Mouse (Mus musculus): Measurements from ENCODE around the gene Erbb4. TPM values are rescaled to one million over a fixed set of nuclear protein-coding genes. Genes with fewer than 3 reads are reported as not detected.
A peak's percentile ranks its signal among the peaks of the same experiment; 100 is the strongest.

The Erbb4 gene
- total and polyA plus RNA-seq, 2 experiments, result 0.50 to 2.9 TPM

DNA sequence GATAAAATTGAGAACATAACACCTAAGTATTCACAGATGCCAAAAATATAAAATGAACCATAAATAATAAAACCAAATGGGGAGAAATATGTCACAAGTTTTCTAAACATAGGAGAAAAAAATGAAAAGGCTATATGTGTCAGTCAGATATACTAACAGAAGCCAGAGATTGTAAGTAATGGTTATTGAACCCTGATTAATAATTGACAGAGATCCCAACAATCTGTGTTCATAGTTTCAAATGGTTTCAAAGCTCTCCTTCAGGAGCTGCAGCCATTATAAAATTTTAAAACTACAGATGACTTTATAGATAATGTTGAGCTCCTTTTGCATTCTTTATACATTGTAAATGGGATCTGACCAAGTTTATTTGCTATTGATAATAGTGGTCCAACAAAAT, 426.4 kb downstream of the Erbb4 start:
- no peak for TF ChIP-seq CTCF (IDR thresholded peaks at IDR 0.05; ENCODE audit: low read depth, low read length)
- no peak for TF ChIP-seq POLR2A (IDR thresholded peaks at IDR 0.05; ENCODE audit: extremely low read depth, insufficient read depth, low read length)
- no peak overlapping the region for H3K4me3 ChIP-seq (ENCODE audit: insufficient read depth, low read depth, low read length)
- H3K79me2 ChIP-seq (ENCODE audit: control insufficient read depth, insufficient read depth, low read length), result no peaks in the 10 kb centered on the region
- H3K36me3 ChIP-seq (ENCODE audit: control insufficient read depth, insufficient read depth, low read length), result no peaks in the 10 kb centered on the region
- no peaks in the 10 kb centered on the region for H3K27me3 ChIP-seq (ENCODE audit: control insufficient read depth, insufficient read depth, low read length)
- no peak overlapping the region for H3K27ac ChIP-seq (replicated peaks; ENCODE audit: insufficient read depth, low read depth, low read length)
- H3K4me1 ChIP-seq (ENCODE audit: control insufficient read depth, insufficient read depth, low read length), result no peaks in the 10 kb centered on the region
- H3K9ac ChIP-seq (ENCODE audit: low read depth, low read length), result no peak overlapping the region
- peak; percentile 55 for DNase-seq (ENCODE audit: extremely low read depth, low read depth, low spot score)

DNA sequence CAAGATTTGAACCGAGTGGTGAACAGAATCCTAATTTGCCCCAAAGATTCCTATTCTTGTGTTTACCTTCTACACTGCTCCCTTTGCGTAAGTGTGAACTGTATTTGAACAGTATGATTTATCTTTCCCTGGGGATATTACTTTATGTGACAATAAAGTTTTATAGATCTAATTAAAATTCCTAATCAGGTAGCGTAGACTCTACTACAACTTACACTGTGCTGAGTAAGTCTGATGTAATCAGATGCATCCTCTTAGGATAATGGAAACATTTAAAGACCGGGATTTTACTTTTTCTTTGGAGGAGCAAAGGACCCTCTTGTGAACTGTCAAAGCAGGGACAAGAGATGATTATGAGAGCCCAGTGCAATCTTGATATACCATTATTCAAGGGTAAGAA, 433.2 kb downstream of the Erbb4 start:
- no peaks in the 10 kb centered on the region for H3K36me3 ChIP-seq (ENCODE audit: control insufficient read depth, insufficient read depth, low read length)
- 94% methylated on average over 4 of the region's 4 CpGs for WGBS
- H3K79me2 ChIP-seq (ENCODE audit: control insufficient read depth, insufficient read depth, low read length), result no peaks in the 10 kb centered on the region
- no peak overlapping the region for H3K4me3 ChIP-seq (ENCODE audit: insufficient read depth, low read depth, low read length)
- H3K9ac ChIP-seq (ENCODE audit: low read depth, low read length), result no peak overlapping the region
- no peaks in the 10 kb centered on the region for H3K27me3 ChIP-seq (ENCODE audit: control insufficient read depth, insufficient read depth, low read length)
- TF ChIP-seq POLR2A (IDR thresholded peaks at IDR 0.05; ENCODE audit: extremely low read depth, insufficient read depth, low read length) (no peak), CTCF (IDR thresholded peaks at IDR 0.05; ENCODE audit: low read depth, low read length) (no peak)
- DNase-seq (ENCODE audit: extremely low read depth, low read depth, low spot score), result no peak
- no peaks in the 10 kb centered on the region for H3K4me1 ChIP-seq (ENCODE audit: control insufficient read depth, insufficient read depth, low read length)
- no peak overlapping the region for H3K27ac ChIP-seq (replicated peaks; ENCODE audit: insufficient read depth, low read depth, low read length)

DNA sequence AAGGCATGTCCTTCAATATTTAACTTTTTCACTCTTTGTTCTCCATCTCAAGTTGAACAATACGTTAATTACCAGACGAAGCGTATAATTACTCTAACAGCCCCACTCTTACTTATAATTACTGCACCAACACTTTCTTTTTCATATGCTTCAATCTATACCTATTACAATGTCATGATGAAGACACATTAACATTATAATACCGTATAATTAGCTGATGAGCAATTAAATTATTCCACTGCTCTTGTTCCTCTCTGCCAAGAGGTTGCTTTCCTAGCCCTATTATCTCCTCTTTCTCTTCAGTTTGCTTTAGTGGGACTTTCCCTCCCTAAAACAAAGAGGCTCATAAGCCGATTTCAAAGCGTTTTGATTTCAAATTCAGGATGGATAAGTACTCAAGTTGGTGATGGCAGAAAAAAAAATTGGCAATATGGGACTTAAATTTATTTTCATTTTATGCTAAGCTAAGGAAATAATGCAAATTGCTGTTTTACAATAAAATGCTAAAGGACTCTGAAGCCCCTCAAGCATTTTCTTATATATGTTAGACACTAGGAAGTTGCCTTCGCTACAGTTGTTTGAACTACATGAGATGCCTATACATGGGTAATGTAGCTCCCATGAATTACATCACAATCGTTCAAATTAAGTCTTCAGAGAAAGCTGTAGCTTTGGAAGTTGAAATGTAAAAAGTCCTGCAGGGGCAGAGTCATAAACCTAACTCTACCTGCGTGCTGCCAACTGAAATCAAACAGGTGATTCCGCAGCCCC, 440.8 kb downstream of the Erbb4 start:
- H3K36me3 ChIP-seq (ENCODE audit: control insufficient read depth, insufficient read depth, low read length), result no peaks in the 10 kb centered on the region
- no peaks in the 10 kb centered on the region for H3K79me2 ChIP-seq (ENCODE audit: control insufficient read depth, insufficient read depth, low read length)
- H3K4me1 ChIP-seq (ENCODE audit: control insufficient read depth, insufficient read depth, low read length), result no peaks in the 10 kb centered on the region
- no peaks in the 10 kb centered on the region for H3K27me3 ChIP-seq (ENCODE audit: control insufficient read depth, insufficient read depth, low read length)
- no peak for TF ChIP-seq POLR2A (IDR thresholded peaks at IDR 0.05; ENCODE audit: extremely low read depth, insufficient read depth, low read length)
- TF ChIP-seq CTCF (IDR thresholded peaks at IDR 0.05; ENCODE audit: low read depth, low read length), result no peak
- H3K4me3 ChIP-seq (ENCODE audit: insufficient read depth, low read depth, low read length), result no peak overlapping the region
- WGBS, result 85% methylated on average over 10 of the region's 10 CpGs
- no peak overlapping the region for H3K27ac ChIP-seq (replicated peaks; ENCODE audit: insufficient read depth, low read depth, low read length)
- H3K9ac ChIP-seq (ENCODE audit: low read depth, low read length), result no peak overlapping the region
- DNase-seq (ENCODE audit: extremely low read depth, low read depth, low spot score), result no peak

DNA sequence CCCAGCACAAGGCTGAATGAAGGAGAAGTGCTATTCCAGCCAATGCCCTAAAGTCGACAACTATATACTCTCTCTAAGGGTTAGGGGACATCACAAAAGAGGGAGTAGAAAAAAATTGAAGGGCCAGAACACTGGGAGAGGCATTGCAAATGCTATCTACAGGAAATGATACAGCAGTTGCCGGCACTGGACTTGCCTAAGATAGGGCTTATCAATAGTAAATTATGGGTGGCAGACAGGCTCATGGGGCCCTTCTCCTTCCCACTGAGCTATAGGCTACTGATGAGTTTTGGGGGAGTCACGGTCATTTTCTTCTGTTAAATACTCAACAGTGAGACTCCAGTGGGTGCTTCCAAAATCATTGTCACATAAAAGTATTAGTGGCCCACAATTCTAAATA, 517.4 kb downstream of the Erbb4 start:
- H3K27ac ChIP-seq (replicated peaks; ENCODE audit: insufficient read depth, low read depth, low read length), result no peak overlapping the region
- no peaks in the 10 kb centered on the region for H3K79me2 ChIP-seq (ENCODE audit: control insufficient read depth, insufficient read depth, low read length)
- WGBS, result 78% methylated on average over 3 of the region's 3 CpGs
- no peak overlapping the region for H3K4me3 ChIP-seq (ENCODE audit: insufficient read depth, low read depth, low read length)
- H3K4me1 ChIP-seq (ENCODE audit: control insufficient read depth, insufficient read depth, low read length), result no peaks in the 10 kb centered on the region
- TF ChIP-seq POLR2A (IDR thresholded peaks at IDR 0.05; ENCODE audit: extremely low read depth, insufficient read depth, low read length) (no peak), CTCF (IDR thresholded peaks at IDR 0.05; ENCODE audit: low read depth, low read length) (no peak)
- no peaks in the 10 kb centered on the region for H3K36me3 ChIP-seq (ENCODE audit: control insufficient read depth, insufficient read depth, low read length)
- no peak overlapping the region for H3K9ac ChIP-seq (ENCODE audit: low read depth, low read length)
- no peak for DNase-seq (ENCODE audit: extremely low read depth, low read depth, low spot score)
- H3K27me3 ChIP-seq (ENCODE audit: control insufficient read depth, insufficient read depth, low read length), result no peaks in the 10 kb centered on the region

DNA sequence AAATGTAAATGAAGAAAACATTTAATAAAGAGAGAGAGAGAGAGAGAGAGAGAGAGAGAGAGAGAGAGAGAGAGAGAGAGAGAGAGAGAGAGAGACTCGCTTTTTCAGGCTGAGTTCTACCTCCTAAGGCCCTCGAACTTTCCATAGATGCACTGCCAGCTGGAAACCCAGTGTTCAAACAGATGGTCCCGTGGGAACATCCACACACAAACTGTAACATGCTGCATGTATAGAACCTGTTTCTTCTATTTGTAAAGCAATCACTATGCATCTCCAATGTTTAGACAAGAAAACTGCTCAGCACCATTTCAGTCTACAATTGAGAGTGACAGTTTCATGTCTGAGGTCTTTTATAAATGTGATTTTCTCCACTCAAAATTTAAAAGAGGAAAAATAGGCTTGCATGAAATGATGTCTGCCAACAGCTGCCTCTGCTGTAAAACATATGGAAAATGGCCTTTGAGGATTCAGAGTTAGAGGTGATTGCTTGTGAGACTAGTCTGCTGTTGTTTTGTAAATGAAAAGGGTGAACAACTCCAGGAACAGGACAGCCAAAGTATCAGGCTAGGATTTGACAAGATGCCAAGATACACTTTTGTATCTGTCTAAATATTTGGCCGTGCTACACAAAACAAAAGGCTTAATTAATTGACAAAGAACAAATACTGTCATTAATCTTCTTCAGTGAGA, 533.9 kb downstream of the Erbb4 start:
- Histone ChIP-seq H3K4me1 (ENCODE audit: control insufficient read depth, insufficient read depth, low read length) (no peaks in the 10 kb centered on the region), H3K27ac (replicated peaks; ENCODE audit: insufficient read depth, low read depth, low read length) (no peak overlapping the region), H3K79me2 (ENCODE audit: control insufficient read depth, insufficient read depth, low read length) (no peaks in the 10 kb centered on the region), H3K27me3 (ENCODE audit: control insufficient read depth, insufficient read depth, low read length) (no peaks in the 10 kb centered on the region), H3K4me3 (ENCODE audit: insufficient read depth, low read depth, low read length) (no peak overlapping the region), H3K36me3 (ENCODE audit: control insufficient read depth, insufficient read depth, low read length) (no peaks in the 10 kb centered on the region), H3K9ac (ENCODE audit: low read depth, low read length) (no peak overlapping the region)
- TF ChIP-seq POLR2A (IDR thresholded peaks at IDR 0.05; ENCODE audit: extremely low read depth, insufficient read depth, low read length), result no peak
- no peak for TF ChIP-seq CTCF (IDR thresholded peaks at IDR 0.05; ENCODE audit: low read depth, low read length)
- DNase-seq (ENCODE audit: extremely low read depth, low read depth, low spot score), result peak; percentile 30
- WGBS, result 68% methylated on average over 4 of the region's 4 CpGs

- H3K36me3 ChIP-seq (ENCODE audit: control insufficient read depth, insufficient read depth, low read length), result no peaks in the 10 kb centered on the region
- TF ChIP-seq POLR2A (IDR thresholded peaks at IDR 0.05; ENCODE audit: extremely low read depth, insufficient read depth, low read length), result no peak
- TF ChIP-seq CTCF (IDR thresholded peaks at IDR 0.05; ENCODE audit: low read depth, low read length), result no peak
- no peaks in the 10 kb centered on the region for H3K4me1 ChIP-seq (ENCODE audit: control insufficient read depth, insufficient read depth, low read length)
- DNase-seq (ENCODE audit: extremely low read depth, low read depth, low spot score), result no peak
- 85% methylated on average over 1 of the region's 1 CpGs for WGBS
- no peaks in the 10 kb centered on the region for H3K79me2 ChIP-seq (ENCODE audit: control insufficient read depth, insufficient read depth, low read length)
- H3K9ac ChIP-seq (ENCODE audit: low read depth, low read length), result no peak overlapping the region
- H3K27ac ChIP-seq (replicated peaks; ENCODE audit: insufficient read depth, low read depth, low read length), result no peak overlapping the region
- no peak overlapping the region for H3K4me3 ChIP-seq (ENCODE audit: insufficient read depth, low read depth, low read length)
- H3K27me3 ChIP-seq (ENCODE audit: control insufficient read depth, insufficient read depth, low read length), result no peaks in the 10 kb centered on the region
These were observed 536.9 kb downstream of the Erbb4 start for GRCm38 (mm10) chr1:68570924-68571323.

Data from liver, adult 2 months (tissue).